Mouse (Mus musculus) lung, postnatal 36 days (tissue): ENCODE results near the gene Mrpl40.
"Not testable (repeated sequence)": the region's sequence is repeated elsewhere in the genome, so short reads cannot be mapped to it uniquely, and the experiment has no call there.

Source experiments
- DNase-seq: peaks from one replicate; pipeline ENCODE4 v3.0.0; 2022; ENCODE audit warnings: mixed read lengths

Mrpl40 gene

GRCm38 (mm10) chr16:18876442-18877308 is at the start of gene Mrpl40, which contains the start of gene Hira:
Gene Mrpl40, minus strand, starts transcription at chr16:18876862.
Gene Hira, plus strand, starts transcription at chr16:18877037.
- peak; percentile 97 for DNase-seq

GRCm38 (mm10) chr16:18921771-18922170 is 45.1 kb upstream of the Mrpl40 start:
- DNase-seq: no peak

- DNase-seq: no peak
Measured at GRCm38 (mm10) chr16:18916064-18916463, 39.4 kb upstream of the Mrpl40 start.

GRCm38 (mm10) chr16:18905648-18906047 is 29.0 kb upstream of the Mrpl40 start:
- no peak for DNase-seq

GRCm38 (mm10) chr16:18896429-18896828 is 19.8 kb upstream of the Mrpl40 start:
- peak; percentile 35 for DNase-seq

- DNase-seq: no peak
Measured at GRCm38 (mm10) chr16:18895249-18895648, 18.6 kb upstream of the Mrpl40 start.

- DNase-seq: peak; percentile 39
Measured at GRCm38 (mm10) chr16:18893840-18894372, 17.2 kb upstream of the Mrpl40 start.

- DNase-seq: no peak
Measured at GRCm38 (mm10) chr16:18884044-18884443, 7.4 kb upstream of the Mrpl40 start.

- DNase-seq: no peak
Measured at GRCm38 (mm10) chr16:18878091-18878720, 1.5 kb upstream of the Mrpl40 start.

GRCm38 (mm10) chr16:18877386-18878090 is 876 bp upstream of the Mrpl40 start:
- DNase-seq: peak; percentile 46

- DNase-seq: no peak
Measured at GRCm38 (mm10) chr16:18876091-18876441, 596 bp downstream of the Mrpl40 start.

- DNase-seq: not testable (repeated sequence)
Measured at GRCm38 (mm10) chr16:18870495-18870894, 6.2 kb downstream of the Mrpl40 start.

GRCm38 (mm10) chr16:18860186-18860585 is 16.5 kb downstream of the Mrpl40 start:
- peak; percentile 25 for DNase-seq

GRCm38 (mm10) chr16:18858551-18858950 is 18.1 kb downstream of the Mrpl40 start:
- peak; percentile 80 for DNase-seq

GRCm38 (mm10) chr16:18849521-18850190 is 27.0 kb downstream of the Mrpl40 start:
- DNase-seq: not testable (repeated sequence)

- DNase-seq: no peak
Measured at GRCm38 (mm10) chr16:18846301-18846820, 30.3 kb downstream of the Mrpl40 start.

GRCm38 (mm10) chr16:18838346-18838745 is 38.3 kb downstream of the Mrpl40 start:
- DNase-seq: no peak

- DNase-seq: peak; percentile 99
Measured at GRCm38 (mm10) chr16:18836468-18837208, 40.0 kb downstream of the Mrpl40 start, which contains the start of the genes 2510002D24Rik and Gm28539. Gene 2510002D24Rik, plus strand, starts transcription at chr16:18836578. Gene Gm28539, plus strand, starts transcription at chr16:18836584.

- DNase-seq: no peak
Measured at GRCm38 (mm10) chr16:18836073-18836467, 40.6 kb downstream of the Mrpl40 start.

GRCm38 (mm10) chr16:18833486-18833885 is 43.2 kb downstream of the Mrpl40 start:
- no peak for DNase-seq

- DNase-seq: no peak
Measured at GRCm38 (mm10) chr16:18829102-18829501, 47.6 kb downstream of the Mrpl40 start.
